Mouse (Mus musculus) gastrocnemius, postnatal 4 days (tissue): Measurements from ENCODE around the gene Ttll1. TPM values are rescaled to one million over a fixed set of nuclear protein-coding genes. Genes with fewer than 3 reads are reported as not detected.
A peak's percentile ranks its signal among the peaks of the same experiment; 100 is the strongest.
"Not testable (repeated sequence)": the region's sequence is repeated elsewhere in the genome, so short reads cannot be mapped to it uniquely, and the experiment has no call there.

Experiments used
- DNase-seq, 2 experiments: peaks; one replicate each; pipeline ENCODE4 v3.0.0; 2021 to 2022; ENCODE audit warnings: low spot score in 2 of 2, mixed read lengths in 2 of 2
- total RNA-seq, 2 experiments: library from RNA; stranded (reverse); gene quantifications; 2 replicates each; pipeline ENCODE4 v1.2.3; 2021

The Ttll1 gene
- total RNA-seq, 2 experiments from 2014 or later, result 7.2 to 8.2 TPM

DNA sequence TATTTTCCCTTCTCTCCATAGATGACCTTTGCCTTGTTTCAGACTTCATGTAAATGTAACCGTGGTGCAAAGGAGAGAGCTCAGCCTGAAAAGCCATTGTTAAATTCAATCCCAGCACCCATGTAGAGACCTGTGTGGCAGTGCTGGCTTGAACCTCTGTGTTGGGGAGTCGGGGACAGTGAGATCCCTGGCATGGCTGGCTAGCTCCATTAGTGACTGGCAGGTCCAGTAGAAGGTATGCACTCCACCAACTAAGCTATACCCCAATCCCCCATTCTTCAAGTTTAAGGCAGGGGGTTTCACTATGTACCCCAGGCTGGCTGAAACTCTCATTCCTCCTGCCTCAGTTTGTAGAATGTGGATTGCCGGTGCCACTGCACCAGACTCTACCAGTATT lies 13.6 kb upstream of the Ttll1 start:
- DNase-seq, result no peak

DNA sequence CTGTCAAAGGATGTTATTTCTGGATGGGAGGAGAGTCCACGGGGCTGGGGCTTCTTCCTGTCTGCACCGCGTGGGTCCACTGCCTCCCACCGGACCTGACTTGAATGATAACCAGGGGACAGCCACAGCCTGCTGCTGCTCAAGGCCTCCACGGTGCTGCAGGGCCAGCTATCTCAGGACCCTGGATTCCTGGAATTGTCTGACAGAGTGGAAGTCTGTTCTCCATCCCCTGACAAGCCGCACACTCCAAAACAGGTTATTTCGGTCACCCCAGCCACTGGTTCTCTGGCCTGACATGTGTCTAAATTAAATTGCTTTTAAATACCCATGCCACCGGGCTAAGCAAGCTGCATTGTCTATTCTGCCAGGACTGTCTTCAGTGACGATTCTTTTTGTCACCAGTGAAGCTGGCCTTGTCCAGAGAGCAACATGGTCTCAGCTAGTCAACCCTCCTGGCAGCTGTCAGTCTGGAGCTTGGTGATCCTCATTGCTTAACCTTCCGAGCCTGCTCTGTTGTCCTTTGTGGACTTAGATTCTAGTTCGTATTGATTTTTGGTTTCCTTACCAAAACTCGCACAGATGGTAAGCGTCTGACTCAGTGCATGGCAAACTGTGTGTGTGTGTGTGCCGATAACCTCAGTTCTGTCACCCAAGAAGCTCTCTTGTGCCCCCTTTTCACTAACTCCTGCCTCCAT lies 13.1 kb upstream of the Ttll1 start:
- no peak for DNase-seq

DNA sequence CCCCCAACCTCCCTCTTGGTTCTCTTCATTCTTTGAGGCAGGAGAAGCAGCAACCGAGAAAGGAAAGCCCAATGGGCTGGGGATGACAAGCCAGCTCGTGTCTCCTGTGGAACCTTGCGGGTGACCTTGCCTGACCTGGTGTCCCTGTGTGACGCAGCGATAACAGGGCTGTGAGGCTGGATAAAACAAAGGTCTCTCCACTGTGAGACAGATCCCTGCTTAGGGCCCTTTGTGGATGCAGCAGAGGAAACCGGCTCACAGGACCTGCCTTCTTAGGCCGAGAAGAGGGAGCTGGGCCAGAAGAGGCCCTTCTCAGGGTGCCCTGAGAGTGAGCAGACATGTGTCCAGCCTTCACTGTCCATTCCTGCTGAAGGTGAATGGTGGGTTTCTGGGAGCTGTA lies 12.5 kb upstream of the Ttll1 start:
- DNase-seq, result no peak

DNA sequence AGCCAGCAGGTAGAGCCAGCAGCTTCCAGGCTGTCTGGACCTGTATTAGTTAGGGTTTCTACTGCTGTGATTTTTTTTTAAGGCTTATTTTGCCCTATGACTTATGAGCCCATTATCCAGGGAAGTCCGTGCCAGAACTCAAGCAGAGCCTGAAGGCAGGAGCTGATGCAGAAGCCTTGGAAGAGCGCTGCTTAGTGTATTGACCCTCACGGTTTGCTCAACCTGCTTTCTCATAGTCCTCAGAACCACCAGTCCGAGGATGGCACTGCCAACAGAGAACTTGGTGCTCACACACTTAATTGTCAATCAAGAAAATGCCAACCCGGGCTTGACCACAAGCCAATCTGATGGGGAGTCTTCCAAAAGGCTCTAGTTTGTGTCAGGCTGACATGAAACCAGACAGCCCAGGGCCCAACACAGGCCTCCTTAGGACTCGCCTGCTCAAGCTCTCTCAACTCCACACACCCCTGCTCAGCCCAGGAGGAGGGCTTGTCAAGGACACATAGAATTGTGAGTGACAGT lies 10.2 kb upstream of the Ttll1 start:
- DNase-seq, result no peak

DNA sequence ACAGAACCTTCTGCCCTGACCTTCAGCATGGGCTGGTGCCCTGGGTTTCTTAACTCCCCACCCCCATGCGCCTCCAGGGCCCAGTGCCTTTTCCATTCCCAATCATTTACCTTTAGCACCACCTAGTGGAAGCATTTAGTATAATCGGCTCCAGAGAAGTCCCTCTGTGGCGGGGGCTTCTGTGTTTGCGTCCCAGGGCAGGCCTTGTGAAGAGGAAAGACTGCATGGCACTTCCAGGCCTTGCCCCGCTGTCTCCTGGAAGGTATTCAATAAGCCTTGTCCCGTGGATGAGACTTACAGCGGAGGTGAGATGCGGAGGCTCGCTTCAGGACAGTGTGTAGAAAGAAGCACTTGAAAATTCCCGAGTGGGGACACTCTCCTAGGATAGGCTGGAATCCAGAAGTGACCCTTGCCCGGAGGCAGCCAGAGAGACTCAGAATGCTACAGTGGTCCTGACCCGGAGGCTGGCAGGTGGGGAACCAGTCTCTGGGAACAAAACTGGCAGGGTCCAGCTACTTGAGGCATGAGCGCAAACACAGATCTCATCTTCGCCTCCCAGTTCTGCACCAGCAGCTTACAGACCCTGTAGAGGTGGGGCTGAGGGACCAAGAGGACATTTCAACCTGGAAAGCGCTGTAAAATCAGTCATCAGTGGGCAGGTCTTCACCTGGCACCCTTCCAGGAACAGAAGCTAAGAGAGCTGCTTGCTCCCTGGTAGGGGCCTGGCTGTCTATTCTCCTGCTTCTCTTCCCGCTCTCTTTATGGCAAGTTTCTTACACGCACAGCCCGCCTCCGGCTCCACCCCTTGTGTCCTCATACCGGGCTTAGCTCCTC lies 7.7 kb upstream of the Ttll1 start:
- peak in 1 of 2 experiments; percentile 56 for DNase-seq

DNA sequence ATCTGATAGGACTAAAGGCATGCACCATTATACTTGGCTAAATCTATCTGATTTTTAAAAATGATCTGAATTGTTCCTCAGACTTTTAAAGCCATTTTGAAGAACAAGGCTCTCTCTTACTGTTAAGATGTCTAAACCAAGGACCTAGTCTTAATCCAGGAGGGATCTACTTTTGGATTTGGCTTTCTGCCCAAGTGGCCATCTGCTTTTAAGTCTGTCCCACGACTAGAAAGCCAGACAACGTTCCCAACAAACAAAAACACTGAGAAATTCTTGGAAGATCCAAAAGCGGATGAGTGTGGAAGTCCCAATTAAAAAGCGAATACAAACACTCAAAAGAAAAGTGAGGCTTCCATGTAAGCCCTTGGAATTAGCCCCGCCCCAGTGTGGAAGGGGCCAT lies 4.3 kb upstream of the Ttll1 start:
- DNase-seq, result no peak

DNA sequence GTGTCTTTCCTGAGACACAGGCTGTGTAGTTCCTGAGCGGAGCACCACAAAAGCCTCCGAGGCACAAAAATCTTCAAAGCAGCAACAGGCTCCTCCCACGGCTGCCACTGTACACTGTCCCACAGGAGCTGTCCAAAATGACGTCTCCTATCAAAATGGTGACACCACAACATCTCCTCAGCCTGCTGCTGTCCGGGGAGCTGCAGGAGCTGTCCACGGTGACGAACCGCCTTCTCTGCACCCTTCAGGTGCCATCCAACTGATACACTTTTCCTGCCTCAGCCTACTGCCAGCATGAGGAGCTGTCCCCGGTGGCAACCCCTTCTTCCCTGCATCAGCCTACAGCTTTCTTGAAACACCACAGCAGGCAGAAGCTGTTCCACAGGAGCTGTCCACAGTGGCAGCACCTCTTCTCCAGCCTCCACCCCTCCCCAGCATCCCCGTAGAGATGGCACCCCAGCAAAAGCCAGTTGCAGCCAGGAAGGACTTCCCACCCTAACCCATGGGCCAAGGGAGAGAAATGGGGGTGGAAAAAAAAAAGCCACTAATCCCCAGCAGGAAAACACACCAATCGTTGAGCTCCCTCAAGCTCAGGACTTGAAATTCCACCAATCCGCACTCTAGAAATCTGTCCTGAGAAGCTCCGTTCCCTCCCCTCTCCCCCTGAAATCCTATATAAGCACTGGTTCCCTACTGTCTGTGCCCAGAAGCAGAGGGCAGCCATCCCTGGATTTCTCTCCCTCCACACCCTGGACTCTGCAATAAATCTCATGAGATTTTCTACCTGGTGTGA lies 2.0 kb upstream of the Ttll1 start:
- DNase-seq, result no peak

DNA sequence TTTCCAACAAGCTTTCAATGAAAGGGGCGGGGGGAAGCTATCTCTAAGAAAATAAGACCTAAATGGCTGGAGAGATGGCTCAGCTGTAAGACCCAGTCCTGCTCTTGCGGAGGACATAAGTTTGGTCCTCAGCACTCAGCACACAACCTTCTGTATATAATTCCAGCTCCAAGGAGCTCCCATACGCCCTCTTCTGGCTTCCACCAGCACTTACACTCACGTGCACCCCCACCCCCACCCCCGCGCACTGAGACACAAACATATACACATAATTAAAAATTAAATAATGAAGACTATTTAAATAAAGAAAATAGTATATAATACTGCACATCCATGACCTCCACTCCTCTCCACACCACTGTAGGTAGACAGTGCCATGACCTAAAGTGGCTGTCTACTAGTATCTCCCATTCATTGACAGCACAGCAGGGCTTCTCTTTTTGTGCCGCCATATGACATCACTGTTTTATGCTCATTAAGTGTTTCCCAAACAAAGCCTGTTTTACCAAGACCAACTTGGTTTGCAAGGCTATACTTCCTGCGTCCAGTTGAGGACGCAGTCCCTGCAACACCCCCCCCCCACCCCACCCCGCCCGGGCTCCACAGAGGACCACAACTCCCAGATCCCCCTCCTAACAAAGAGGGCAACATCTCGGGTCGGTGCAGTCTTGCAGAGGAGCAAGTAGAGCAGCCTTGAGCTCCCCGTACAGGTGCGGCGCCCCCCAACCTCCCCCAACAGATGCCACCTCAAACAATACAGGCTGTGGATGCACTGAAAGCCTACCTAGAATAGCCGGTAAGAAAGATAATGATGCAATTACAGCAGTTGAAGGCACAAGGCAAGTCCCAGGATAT lies 516 bp downstream of the Ttll1 start:
- no peak for DNase-seq

DNA sequence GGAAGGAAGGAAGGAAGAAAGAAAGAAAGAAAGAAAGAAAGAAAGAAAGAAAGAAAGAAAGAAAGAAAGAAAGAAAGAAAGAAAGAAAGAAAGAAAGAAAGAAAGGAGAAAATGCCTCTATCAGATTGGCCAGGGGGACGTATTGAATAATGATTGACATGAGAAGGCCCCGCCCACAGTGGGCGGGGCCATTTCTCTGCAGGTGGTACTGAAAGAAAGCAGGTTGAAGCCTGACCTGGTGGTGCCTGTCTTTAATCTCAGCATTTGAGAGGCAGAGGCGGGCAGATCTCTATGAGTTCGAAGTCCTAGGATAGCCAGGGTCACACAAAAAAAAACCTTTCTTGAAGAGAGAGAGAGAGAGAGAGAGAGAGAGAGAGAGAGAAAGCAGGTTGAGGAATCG lies 9.2 kb downstream of the Ttll1 start:
- not testable (repeated sequence) for DNase-seq

DNA sequence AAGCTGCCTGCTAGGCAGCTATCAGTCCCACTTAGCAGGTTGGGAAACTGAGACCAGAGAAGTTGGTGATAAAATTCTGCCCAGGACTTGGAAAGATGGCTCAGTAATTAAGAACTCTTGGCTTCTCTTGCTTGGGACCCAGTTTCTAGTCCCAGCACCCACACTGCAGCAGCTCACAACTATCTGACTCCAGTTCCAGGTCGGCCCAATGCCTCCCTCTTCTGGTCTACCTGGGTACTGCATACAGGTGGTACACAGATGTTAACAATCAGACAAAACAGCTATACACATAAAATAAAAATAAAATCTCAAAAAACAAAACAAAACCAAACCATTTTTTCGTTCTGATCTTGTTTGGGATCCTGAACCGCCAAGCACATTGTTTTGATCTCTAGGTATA lies 10.3 kb downstream of the Ttll1 start:
- no peak for DNase-seq

DNA sequence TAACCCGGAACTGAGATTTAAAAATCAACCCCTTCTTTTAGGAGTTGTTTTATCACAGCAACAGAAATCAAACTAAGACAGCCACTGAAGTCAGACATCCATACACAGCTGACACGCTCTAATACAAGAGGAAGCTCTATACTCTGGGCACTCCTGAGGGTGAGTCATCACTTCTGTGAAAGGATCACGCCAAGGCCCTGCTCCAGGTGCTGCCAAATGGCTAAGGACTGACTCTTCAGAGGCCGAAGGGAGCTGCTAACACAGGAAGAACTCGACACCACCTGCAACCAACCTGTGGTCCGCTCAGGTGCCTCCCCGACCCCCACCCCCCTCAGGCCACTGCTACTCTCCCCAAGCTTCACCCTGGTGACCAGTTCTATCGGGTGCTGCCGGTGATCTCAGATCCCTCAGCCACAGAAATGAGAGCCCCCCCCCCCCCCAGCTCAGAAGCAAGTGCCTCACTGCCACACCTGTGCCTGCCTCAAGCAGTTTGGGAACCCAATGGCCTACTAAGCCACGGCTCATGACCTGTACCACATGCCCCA lies 11.4 kb downstream of the Ttll1 start:
- no peak for DNase-seq

DNA sequence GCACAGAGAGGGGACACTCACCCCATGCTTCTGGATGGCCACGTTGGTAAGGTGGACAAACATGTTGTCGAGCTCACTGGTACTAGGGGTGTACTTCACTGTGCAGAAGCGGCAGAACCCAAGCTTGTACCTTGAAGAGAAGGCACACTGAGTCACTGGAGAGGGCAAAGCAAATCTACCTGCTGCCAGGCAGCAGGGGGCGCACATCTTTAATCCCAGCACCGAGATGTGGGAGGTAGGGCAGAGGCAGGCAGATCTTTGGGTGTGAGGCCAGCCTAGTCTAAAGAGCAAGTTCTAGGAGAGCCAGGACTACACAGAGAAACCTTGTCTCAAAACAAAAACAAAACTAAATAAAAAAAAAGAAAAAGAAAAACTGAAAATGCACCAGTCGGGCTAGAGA lies 13.4 kb downstream of the Ttll1 start:
- no peak for DNase-seq

DNA sequence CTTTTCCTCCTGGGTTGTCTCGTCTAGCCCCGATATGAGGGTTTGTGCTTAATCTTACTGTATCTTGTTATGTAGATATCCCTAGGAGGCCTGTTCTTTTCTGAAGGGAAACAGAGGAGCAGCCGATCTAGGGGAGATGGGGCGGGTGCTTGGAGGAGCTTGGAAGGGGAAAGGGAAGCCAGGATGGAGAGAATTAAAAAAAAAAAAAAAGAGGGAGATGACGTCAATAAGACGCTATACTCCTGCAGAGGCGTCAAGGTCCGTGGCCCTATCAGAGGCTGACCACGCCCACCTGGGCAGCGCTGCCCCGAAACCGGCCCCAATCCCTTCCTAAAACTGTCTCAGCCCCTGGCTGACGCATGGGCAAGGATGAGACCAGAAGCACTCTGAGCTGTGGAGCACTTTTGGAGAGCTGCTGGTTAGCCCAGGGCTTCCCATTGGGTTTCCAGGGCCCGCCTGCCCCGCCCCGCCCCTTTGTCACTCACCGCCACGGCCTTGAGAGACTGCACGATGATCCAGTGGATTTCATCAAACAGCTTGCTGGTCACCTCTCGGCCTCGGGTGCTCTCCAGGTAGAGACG lies 14.8 kb downstream of the Ttll1 start:
- DNase-seq, result no peak

DNA sequence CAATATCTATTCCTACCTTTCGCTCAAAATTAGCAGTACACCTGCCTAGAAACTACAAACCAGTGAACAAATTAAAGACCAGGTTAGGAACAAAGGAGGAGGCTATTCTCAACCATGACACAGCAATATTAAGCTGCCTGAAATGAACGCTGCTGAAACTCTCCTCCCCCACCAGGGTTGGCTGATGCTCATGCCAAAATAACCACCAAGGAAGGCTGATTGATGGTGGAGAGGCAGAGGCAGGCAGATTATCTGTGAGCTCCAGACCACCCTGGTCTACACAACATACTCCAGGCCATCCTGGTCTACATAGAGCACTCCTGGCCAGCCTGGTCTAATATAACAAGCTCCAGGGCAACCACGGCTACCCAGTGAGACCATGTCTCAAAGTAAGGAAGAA lies 15.5 kb downstream of the Ttll1 start:
- no peak for DNase-seq

DNA sequence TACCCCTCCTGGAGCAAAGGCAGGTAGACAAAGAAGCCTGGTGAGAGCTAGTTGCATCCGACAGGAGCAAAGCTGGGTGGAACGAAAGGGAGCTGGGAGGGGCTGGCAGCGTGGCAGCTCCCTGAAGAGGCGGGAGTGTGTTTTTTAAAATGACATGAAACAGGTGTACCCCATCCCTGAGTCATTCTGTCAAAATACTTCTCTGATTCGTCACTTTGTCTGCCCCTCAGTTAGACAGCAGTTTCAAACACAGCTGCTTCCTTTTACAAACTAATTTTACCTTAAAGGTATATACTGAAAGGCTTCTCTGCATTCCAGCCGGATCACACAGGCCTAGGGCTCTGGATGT lies 16.1 kb downstream of the Ttll1 start:
- DNase-seq, result no peak

DNA sequence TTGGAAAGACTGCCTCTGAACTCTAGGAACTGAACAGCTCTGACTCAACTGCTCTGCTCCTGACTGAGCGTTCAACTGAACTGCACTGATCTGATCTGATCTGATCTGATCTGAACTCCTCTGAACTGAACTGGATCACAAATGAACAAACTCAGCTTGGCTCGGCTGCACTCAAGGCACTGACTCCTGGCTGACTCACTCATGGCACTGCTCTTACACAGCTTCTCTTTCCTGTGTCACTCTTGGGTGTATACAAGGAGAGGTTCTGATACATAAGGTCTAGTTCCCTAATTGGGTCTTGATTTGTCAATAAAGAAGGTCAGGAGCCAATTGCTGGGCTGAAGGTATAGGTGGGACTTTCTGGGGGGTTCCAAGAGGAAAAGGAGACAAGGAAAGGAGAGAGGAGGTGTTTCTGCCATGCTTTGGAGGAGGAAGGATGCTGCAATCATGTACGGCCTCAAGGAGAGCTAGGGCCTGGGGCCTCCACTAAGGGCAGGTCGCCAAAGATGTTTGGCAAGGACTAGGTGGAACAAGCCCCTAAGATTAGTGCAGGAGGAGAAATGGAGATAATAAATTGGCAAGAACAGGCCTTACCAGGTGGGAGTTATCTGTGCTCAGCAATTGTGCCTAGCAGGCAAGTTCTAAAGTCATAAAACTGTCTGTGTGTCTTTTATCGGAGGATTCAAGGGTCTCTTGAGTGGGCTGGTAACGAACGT lies 16.7 kb downstream of the Ttll1 start:
- no peak for DNase-seq

DNA sequence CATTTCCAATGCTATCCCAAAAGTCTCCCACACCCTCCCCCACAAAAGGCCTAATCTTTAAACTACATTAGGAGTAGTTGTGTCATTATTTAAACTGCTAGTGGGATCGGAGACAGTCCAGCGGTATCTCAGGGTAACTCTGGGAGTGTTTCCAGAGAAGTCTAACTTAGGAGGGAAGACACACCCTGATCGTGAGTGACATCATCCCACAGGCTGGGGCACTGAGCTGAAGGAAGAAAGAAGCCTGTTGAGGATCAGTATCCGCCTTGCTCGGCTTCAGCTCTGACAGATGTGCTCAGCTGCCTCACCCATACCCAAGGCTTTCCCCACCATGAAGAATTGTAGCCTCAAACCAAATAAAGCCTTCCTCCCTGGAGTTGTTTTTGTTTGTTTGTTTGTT lies 18.8 kb downstream of the Ttll1 start:
- DNase-seq, result no peak

DNA sequence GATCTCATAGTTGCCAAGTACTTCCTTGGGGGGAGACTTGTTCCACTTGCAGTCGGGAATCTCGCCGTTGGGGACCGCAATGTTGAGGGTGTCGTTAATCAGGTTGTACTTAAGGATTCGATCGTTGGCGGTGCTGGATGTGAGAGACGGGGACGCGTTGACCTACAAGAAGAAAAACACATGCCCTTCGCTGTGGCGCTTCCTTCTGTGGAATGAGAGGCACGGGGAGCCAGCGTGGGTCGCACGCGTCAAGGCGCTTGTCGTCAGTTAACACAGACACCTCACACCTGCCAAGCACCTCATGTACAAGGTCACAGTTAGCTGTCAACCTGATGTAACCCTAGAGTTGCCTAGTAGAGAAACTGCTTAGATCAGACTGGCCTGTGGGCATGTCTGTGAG lies 21.2 kb downstream of the Ttll1 start:
- DNase-seq, result no peak

DNA sequence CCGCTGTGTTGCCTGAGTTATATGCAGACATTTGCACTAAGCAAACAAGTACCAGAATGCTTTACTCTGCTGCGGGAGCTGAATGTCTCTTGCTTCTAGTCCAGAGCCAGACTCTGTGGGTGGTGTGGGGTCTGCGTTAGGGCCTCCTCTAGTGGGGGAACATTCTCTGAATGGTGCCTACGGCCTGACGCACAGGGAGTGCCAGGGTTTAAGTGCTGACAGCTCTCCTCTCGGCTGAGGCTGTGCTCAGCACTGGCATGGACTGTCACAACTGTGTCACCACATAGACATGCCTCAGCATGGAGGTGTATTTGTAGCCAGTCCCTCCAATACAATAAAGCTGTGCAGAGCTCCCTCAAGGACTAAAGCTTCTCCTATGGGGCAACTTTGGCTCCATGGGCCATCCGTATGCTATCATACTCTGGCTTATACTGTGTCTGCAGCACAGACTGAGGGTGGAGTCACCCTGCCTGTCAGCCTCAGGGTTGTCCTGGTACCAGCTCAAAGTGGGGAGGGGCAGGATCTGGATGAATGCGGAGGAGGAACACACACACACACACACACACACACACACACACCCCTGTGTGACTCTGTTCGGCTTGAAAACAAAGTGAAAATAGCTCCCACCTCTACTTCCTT lies 23.1 kb downstream of the Ttll1 start:
- no peak for DNase-seq
